Mouse (Mus musculus): Measurements from ENCODE around the gene Thegl.
"Not testable (repeated sequence)": the region's sequence is repeated elsewhere in the genome, so short reads cannot be mapped to it uniquely, and the experiment has no call there.

Gene Thegl

DNA sequence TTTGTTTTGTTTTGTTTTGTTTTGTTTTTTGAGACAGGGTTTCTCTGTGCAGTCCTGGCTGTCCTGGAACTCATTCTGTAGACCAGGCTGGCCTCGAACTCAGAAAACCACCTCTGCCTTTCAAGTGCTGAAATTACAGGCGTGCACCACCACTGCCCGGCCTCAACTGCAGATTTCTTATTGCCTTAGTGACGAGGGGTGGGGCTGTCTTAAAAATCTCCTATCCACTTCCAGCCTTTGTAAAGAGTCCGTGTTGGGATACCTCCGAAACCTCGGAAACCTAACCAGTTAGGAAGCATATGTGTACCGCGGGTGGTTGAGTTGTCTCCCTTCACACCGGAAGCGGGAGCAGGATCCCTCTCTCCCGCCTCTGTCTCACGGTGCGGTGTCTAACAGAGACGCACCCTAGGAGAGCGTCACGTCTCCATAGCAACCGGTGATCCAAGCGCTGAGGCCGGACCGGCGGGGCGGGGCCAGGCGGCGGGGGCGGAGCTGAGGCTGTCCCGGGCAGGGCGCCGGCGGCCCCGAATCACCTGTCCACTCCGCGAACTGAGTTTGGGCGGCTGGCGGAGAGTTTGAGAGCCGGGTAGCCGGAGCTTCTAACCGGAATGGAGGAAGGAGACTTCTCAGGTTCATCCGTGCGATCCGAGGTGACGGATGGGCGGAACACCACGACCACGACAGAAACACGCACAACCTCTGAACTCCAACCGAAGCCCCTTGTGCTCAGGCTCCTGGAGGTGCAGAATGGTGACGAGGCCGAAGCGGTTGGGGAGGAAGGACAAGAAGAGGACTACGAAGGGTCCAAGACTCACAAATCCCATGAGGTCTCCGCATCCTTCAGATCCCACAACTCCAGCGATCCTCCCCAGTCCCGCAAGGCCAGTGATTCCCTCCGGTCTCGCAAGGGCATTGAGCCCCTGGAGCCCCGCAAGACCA lies at the start of gene Thegl:
Thegl (plus strand) TSS at position 480 of the 939 bp plus-strand sequence.
- DNase-seq: peak; percentile 92

GRCm38 (mm10) chr5:76969250-76969649 lies 46.6 kb upstream of the Thegl start:
- no peak for DNase-seq

GRCm38 (mm10) chr5:76971115-76971514 lies 44.7 kb upstream of the Thegl start:
- not testable (repeated sequence) for DNase-seq

- no peak for DNase-seq
These were observed 42.3 kb upstream of the Thegl start for GRCm38 (mm10) chr5:76973488-76973887.

DNA sequence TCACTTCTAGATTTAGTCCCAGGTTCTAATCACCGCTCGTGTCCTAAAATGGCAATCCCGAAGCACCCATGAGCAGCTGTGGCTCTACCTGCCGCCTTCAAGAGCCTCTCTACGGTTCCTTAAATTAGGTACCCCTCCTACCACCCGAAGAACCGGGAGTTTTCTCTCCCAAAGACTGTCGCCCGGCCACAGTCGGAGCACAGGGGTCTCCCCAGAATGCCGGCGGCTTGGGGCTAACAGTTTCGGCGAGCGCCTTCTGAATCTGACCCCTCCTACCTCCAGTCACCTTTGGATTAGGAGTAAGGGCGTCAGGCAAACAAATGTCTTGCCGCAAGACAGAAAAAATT lies 41.6 kb upstream of the Thegl start:
- DNase-seq: no peak

GRCm38 (mm10) chr5:76974554-76975285 lies 41.1 kb upstream of the Thegl start, which contains the start of gene Srp72:
Srp72 (plus strand) TSS chr5:76974683.
- DNase-seq: peak; percentile 86

DNA sequence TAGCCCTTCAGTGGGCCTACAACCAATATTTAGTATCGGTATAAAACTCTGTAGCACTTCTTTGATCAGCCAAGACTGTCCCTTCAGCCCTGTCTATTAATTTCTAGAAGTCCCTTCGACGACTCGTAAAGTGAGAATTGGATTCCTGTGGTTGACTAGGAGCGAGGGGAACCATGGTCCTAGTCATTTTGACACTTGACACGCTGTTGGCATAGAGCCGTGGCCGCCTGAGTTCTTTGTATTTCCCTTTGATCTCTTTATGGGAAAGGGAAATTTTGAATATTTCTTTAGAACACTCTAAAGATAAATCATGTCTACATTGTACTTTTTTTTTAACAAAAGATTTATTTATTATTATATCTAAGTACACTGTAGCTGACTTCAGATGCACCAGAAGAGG lies 40.1 kb upstream of the Thegl start:
- no peak for DNase-seq

DNA sequence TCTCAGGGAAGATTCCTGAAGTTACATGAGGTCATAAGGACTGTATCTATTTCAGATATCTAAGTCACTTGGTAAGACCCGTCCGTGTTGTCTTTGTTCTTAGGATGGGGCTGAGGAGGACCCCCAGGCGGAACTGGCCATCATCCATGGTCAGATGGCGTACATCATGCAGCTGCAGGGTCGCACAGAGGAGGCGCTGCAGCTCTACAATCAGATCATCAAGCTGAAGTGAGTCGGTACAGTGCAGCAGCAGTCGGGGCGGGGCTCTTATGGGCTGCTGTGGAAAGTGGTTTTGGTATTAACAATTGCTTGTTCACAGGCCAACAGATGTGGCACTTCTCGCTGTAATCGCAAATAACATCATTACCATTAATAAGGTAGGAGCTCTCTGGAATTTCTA lies 31.8 kb upstream of the Thegl start:
- no peak for DNase-seq

DNA sequence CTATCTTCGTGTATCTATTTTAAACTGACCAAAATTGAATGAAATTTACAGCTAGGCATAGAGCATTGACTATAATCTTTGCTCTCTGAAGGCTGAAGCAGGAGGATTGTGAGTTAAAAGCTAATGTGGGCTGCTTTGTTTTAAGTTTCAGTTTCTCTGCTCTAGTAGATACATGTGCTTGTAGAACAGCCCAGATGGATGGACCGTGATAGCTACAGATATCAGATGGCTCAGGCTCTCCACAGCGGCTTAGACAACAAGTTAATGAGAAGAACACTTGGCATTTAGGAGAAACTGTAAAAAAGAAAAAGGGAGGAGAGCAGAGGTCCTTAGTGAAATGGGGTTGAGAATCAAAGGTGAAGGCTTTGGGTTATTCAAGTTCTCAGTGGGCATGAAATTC lies 25.0 kb upstream of the Thegl start:
- no peak for DNase-seq

- DNase-seq: no peak
These were observed 22.5 kb upstream of the Thegl start for GRCm38 (mm10) chr5:76993174-76993814.

DNA sequence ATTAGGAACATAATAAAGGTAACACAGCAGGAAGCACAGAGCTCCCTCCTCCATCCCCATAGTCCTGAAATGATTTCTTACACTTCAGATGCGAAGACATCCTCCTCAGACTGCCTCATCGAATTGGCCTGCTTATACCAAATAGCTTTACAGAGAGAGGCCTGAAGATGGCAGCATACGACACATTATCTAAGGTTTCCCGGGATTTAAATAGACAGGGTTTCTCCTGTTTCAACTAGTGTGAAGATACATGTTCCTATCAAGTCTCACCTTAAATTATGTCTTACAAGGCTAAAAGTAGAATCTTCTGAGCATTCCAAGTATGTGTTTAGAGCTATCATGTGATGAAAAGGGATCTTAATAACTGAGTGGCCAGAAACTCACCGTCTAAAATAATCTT lies 17.4 kb upstream of the Thegl start:
- no peak for DNase-seq

GRCm38 (mm10) chr5:77001192-77001591 lies 14.6 kb upstream of the Thegl start:
- DNase-seq: no peak

GRCm38 (mm10) chr5:77004051-77004821 lies 11.6 kb upstream of the Thegl start, which contains the start of gene Arl9:
Arl9 (plus strand) TSS chr5:77004055.
- no peak for DNase-seq

DNA sequence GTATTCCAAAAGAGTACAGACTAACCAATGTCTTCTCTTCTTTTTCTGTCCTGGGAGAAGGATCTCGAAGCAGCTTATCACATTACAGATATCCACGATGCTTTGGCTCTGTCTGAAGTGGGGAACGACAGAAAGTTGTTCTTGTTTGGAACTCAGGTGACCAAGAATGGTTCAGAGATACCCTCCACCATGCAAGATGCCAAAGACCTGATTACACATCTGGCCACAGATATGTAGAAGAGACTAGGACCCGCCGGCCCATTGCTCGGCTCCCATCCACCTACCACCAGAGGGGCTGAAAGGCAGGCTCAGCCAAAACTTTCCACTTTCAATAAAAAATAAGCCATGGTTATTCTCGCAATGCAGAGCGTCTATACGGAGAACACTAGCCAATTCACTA lies 5.5 kb upstream of the Thegl start:
- no peak for DNase-seq

- DNase-seq: no peak
These were observed 4.7 kb upstream of the Thegl start for GRCm38 (mm10) chr5:77011082-77011481.

- no peak for DNase-seq
These were observed 2.7 kb upstream of the Thegl start for GRCm38 (mm10) chr5:77013171-77013570.

DNA sequence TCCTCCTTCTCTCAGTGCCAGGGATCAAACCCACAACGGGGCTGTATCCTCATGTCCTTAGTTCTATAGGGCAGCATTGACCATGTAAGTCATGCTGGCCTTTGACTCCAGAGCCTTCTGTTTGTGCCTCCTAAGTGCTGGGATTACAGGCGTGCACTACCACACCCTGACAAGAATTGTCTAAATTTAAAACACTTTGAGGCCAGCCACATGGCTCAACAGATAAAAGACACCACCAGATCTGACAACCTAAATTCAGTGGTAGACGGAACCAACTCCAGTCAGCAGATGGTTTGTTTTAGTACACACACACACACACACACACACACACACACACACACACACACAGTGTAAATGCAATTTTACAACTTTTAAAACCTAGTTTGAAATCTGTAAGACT lies 12.2 kb downstream of the Thegl start:
- DNase-seq: no peak

GRCm38 (mm10) chr5:77029735-77030134 lies 13.9 kb downstream of the Thegl start:
- peak; percentile 84 for DNase-seq

GRCm38 (mm10) chr5:77035101-77035500 lies 19.3 kb downstream of the Thegl start:
- DNase-seq: not testable (repeated sequence)

- DNase-seq: no peak
These were observed 22.6 kb downstream of the Thegl start for GRCm38 (mm10) chr5:77038451-77038850.

GRCm38 (mm10) chr5:77039391-77039790 lies 23.6 kb downstream of the Thegl start:
- no peak for DNase-seq

- DNase-seq: no peak
These were observed 28.5 kb downstream of the Thegl start for GRCm38 (mm10) chr5:77044362-77044761.

DNA sequence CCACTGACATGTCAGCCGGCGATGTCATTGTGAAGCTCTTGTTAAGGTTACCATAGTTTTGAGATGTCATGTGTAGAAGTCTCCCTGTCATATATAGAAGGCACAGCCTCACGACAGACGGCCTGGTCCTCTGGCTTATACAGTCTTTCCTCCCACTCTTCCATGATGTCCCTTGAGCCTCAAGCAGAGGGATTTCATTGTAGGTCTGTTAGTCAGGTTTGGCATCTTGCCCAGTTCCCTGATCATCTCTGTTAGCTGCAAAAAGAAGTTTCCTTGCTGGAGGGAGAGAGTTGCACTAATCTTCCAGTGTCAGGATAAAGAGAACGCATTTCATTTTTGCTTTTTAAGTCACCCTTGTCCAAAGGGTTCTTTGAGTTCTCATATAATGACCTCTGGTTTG lies 36.8 kb downstream of the Thegl start:
- DNase-seq: no peak
